In genomic region chr3:96555999-96556614, GRCm38 (mm10) we compare ENCODE assay signal across 10 mouse cellular contexts. TPM values are rescaled to one million over a fixed set of nuclear protein-coding genes. Genes with fewer than 3 reads are reported as not detected.
A peak's percentile ranks its signal among the peaks of the same experiment; 100 is the strongest.
DNase-seq lines count a peak whose midpoint lies in the region; ATAC-seq and TF ChIP-seq lines count a peak whose summit lies in the region.
"Had no signal": no experiment of that assay in that cellular context is flagged by ENCODE, and none has a peak within 500 bp of the region (broad histone marks: within the 10 kb centered on the region; RNA-seq: fewer than 3 reads in every experiment).

No protein-coding gene starts in this region.

- peak overlapping the region; percentile 92 for H3K27ac ChIP-seq in hindbrain, embryonic 10.5 days
- no peak overlapping the region for H3K27ac ChIP-seq in hindbrain, embryonic 11.5 days (ENCODE audit: low read depth, low read length)
- no peak overlapping the region for H3K27ac ChIP-seq in ES-E14 (ENCODE audit: insufficient read depth, low read depth, low read length, poor library complexity, severe bottlenecking)
- H3K27ac ChIP-seq in heart, embryonic 15.5 days = peak overlapping the region; percentile 97
- H3K27ac ChIP-seq in liver, embryonic 14.5 days = no peak overlapping the region

- no peak for TF ChIP-seq EP300 in liver, embryonic 14.5 days (IDR thresholded peaks at IDR 0.05; ENCODE audit: low read depth)

- peaks cover 4% of the 10 kb centered on the region; the same call in 1 of the 2 replicates for H3K27me3 ChIP-seq in hindbrain, embryonic 10.5 days (ENCODE audit: insufficient read depth, poor library complexity, severe bottlenecking)
- H3K27me3 ChIP-seq in hindbrain, embryonic 11.5 days (ENCODE audit: control insufficient read depth, insufficient read depth, low read length) = no peaks in the 10 kb centered on the region
- no peaks in the 10 kb centered on the region for H3K27me3 ChIP-seq in heart, embryonic 15.5 days
- H3K27me3 ChIP-seq in liver, embryonic 14.5 days (ENCODE audit: control insufficient read depth, insufficient read depth, low read length) = no peaks in the 10 kb centered on the region

- H3K4me1 ChIP-seq in hindbrain, embryonic 10.5 days (replicated peaks) = peaks cover 54% of the 10 kb centered on the region
- H3K4me1 ChIP-seq in hindbrain, embryonic 11.5 days (replicated peaks; ENCODE audit: control insufficient read depth, insufficient read depth, low read length) = no peaks in the 10 kb centered on the region; the same call in 1 of the 2 replicates
- H3K4me1 ChIP-seq in ES-E14 (ENCODE audit: control insufficient read depth in 2 of 2, insufficient read depth in 2 of 2, low read length in 2 of 2, poor library complexity in 1 of 2) = peaks cover 2 to 11% of the 10 kb centered on the region in 2 experiments
- peaks cover 41% of the 10 kb centered on the region for H3K4me1 ChIP-seq in heart, embryonic 15.5 days (replicated peaks)
- H3K4me1 ChIP-seq in liver, embryonic 14.5 days (replicated peaks; ENCODE audit: control insufficient read depth in 2 of 2, insufficient read depth in 2 of 2, low read length in 1 of 2) = peaks cover 10 to 12% of the 10 kb centered on the region in 2 experiments

- in situ Hi-C loops in ES-E14 (cut with MboI; ENCODE audit: low sequenced_read_pairs in 2 of 2, unreplicated experiment in 2 of 2) = no loop called here

- no peak overlapping the region for H3K9ac ChIP-seq in hindbrain, embryonic 11.5 days (ENCODE audit: low read depth, low read length)
- H3K9ac ChIP-seq in ES-E14 (ENCODE audit: insufficient read depth, low read depth, low read length, poor library complexity, severe bottlenecking) = no peak overlapping the region
- 0 out of 2 replicates have a peak overlapping the region, but pooled peaks have one; percentile 21 for H3K9ac ChIP-seq in heart, embryonic 15.5 days
- H3K9ac ChIP-seq in liver, embryonic 14.5 days (replicated peaks) = no peak overlapping the region

- no peak for ATAC-seq in hindbrain, embryonic 11.5 days (ENCODE audit: low FRiP score)
- no peak for ATAC-seq in heart, embryonic 15.5 days (replicated peaks; ENCODE audit: insufficient number of reproducible peaks, insufficient read depth, low FRiP score, low read depth)
- ATAC-seq in liver, embryonic 14.5 days (ENCODE audit: insufficient read depth) = no peak

- TF ChIP-seq CTCF in liver, embryonic 14.5 days (IDR thresholded peaks at IDR 0.05; ENCODE audit: low read depth) = no peak

- DNase-seq in hindbrain, embryonic 10.5 days (ENCODE audit: low spot score) = no peak
- no peak for DNase-seq in hindbrain, embryonic 11.5 days (ENCODE audit: low spot score)
- DNase-seq in ES-E14 (ENCODE audit: low read depth, low spot score) = no peak
- no peak for DNase-seq in liver, embryonic 14.5 days (ENCODE audit: low read depth in 3 of 3, low spot score in 3 of 3)
- no peak for DNase-seq in layer of hippocampus, adult 9-10 months (ENCODE audit: low spot score)
- no peak for DNase-seq in c-Kit-positive CD71-positive TER-119-positive erythroid progenitor cells, embryonic 14.5 days (ENCODE audit: low spot score)
- no peak for DNase-seq in adrenal gland, postnatal 36 days
- DNase-seq: thymus, postnatal 4 days had no signal

- H3K4me3 ChIP-seq in hindbrain, embryonic 10.5 days = peak overlapping the region; percentile 75; the same call in 1 of the 2 replicates
- H3K4me3 ChIP-seq in hindbrain, embryonic 11.5 days (ENCODE audit: low read depth, low read length) = no peak overlapping the region
- peak overlapping the region; percentile 11; a peak in 2 of 4 replicates for H3K4me3 ChIP-seq in ES-E14 (ENCODE audit: insufficient read depth in 1 of 2, low read depth in 1 of 2, low read length in 2 of 2, poor library complexity in 1 of 2, severe bottlenecking in 1 of 2)
- peak overlapping the region; percentile 73 for H3K4me3 ChIP-seq in heart, embryonic 15.5 days
- peak overlapping the region in 1 of 2 experiments; percentile 89; a peak in 1 of 4 replicates for H3K4me3 ChIP-seq in liver, embryonic 14.5 days (ENCODE audit: insufficient read depth in 1 of 2, low read depth in 2 of 2, low read length in 2 of 2)

- H3K4me2 ChIP-seq in hindbrain, embryonic 11.5 days (replicated peaks; ENCODE audit: low read depth, low read length) = no peak overlapping the region
- H3K4me2 ChIP-seq in heart, embryonic 15.5 days = peak overlapping the region; percentile 79
- peak overlapping the region; percentile 99 for H3K4me2 ChIP-seq in liver, embryonic 14.5 days (ENCODE audit: low read depth)

- H3K9me3 ChIP-seq in hindbrain, embryonic 10.5 days = no peaks in the 10 kb centered on the region
- no peaks in the 10 kb centered on the region for H3K9me3 ChIP-seq in hindbrain, embryonic 11.5 days (ENCODE audit: control insufficient read depth, low read length)
- H3K9me3 ChIP-seq in ES-E14 (ENCODE audit: control insufficient read depth, insufficient read depth, low read depth, low read length) = no peaks in the 10 kb centered on the region
- no peaks in the 10 kb centered on the region for H3K9me3 ChIP-seq in heart, embryonic 15.5 days (replicated peaks)
- no peaks in the 10 kb centered on the region for H3K9me3 ChIP-seq in liver, embryonic 14.5 days (ENCODE audit: control insufficient read depth, low read length)

- peaks cover 20% of the 10 kb centered on the region for H3K36me3 ChIP-seq in hindbrain, embryonic 10.5 days
- no peaks in the 10 kb centered on the region for H3K36me3 ChIP-seq in hindbrain, embryonic 11.5 days (ENCODE audit: control insufficient read depth, insufficient read depth, low read length)
- peaks cover 21% of the 10 kb centered on the region for H3K36me3 ChIP-seq in ES-E14 (ENCODE audit: control insufficient read depth, insufficient read depth, low read length, poor library complexity, severe bottlenecking)
- H3K36me3 ChIP-seq in heart, embryonic 15.5 days = peaks cover 16% of the 10 kb centered on the region
- peaks cover 15% of the 10 kb centered on the region for H3K36me3 ChIP-seq in liver, embryonic 14.5 days (replicated peaks; ENCODE audit: control insufficient read depth, insufficient read depth, low read depth)

- WGBS in hindbrain, embryonic 10.5 days = 82% methylated on average over 15 of the region's 15 CpGs
- WGBS in hindbrain, embryonic 11.5 days = 87% methylated on average over 15 of the region's 15 CpGs
- 72% methylated on average over 15 of the region's 15 CpGs for WGBS in heart, embryonic 15.5 days
- WGBS in liver, embryonic 14.5 days (ENCODE audit: insufficient replicate concordance) = 60% methylated on average over 15 of the region's 15 CpGs

TF ChIP-seq in ES-E14, 5 proteins besides CTCF, POLR2A, EP300 and RAD21:
- no peak for TF ChIP-seq MAFK (IDR thresholded peaks at IDR 0.05; ENCODE audit: insufficient read depth, low read depth, low read length)
- TF ChIP-seq HCFC1 (IDR thresholded peaks at IDR 0.05; ENCODE audit: borderline replicate concordance, insufficient read depth, low read length) = no peak
- no peak for TF ChIP-seq ZC3H11A (IDR thresholded peaks at IDR 0.05; ENCODE audit: borderline replicate concordance, low read depth, low read length)

RNA-seq across cellular contexts. Expression of gene Txnip, which starts 1.6 kb away (rescaled TPM):
- 36.3 and 38.1 TPM in 2 replicates for polyA plus RNA-seq in hindbrain, embryonic 10.5 days (2016; fragmentation: Nextera tagmentation; extraction: Ambion mirVana)
- polyA plus RNA-seq in hindbrain, embryonic 11.5 days (2014; fragmentation: Nextera tagmentation; extraction: Ambion mirVana) = 48.9 and 53.4 TPM in 2 replicates
- total RNA-seq in ES-E14 (2012; rRNA removed) = 128 and 161 TPM in 2 replicates
- 206 and 208 TPM in 2 replicates for polyA plus RNA-seq in heart, embryonic 15.5 days (2015; fragmentation: Nextera tagmentation; extraction: Ambion mirVana)
- 33.2 and 42.8 TPM in 2 replicates for polyA plus RNA-seq in liver, embryonic 14.5 days (2012; rRNA removed)
- 31.9 and 32.5 TPM in 2 replicates for polyA plus RNA-seq in liver, embryonic 14.5 days (2014; fragmentation: Nextera tagmentation; extraction: Ambion mirVana)
- 100 to 1,000 TPM; 515 to 572 TPM for total RNA-seq in adrenal gland, postnatal 36 days (2021)

RNA-seq across cellular contexts. Expression of gene Gm16253, which starts 20.7 kb away (rescaled TPM):
- 0.55 and 0.93 TPM in 2 replicates for polyA plus RNA-seq in hindbrain, embryonic 10.5 days (2016; fragmentation: Nextera tagmentation; extraction: Ambion mirVana)
- polyA plus RNA-seq in hindbrain, embryonic 11.5 days (2014; fragmentation: Nextera tagmentation; extraction: Ambion mirVana) = 0.46 and 0.70 TPM in 2 replicates
- 1.8 and 2.0 TPM in 2 replicates for total RNA-seq in ES-E14 (2012; rRNA removed)
- 1.3 and 1.6 TPM in 2 replicates for polyA plus RNA-seq in heart, embryonic 15.5 days (2015; fragmentation: Nextera tagmentation; extraction: Ambion mirVana)
- not detected in 2 replicates for polyA plus RNA-seq in liver, embryonic 14.5 days (2012; rRNA removed)
- polyA plus RNA-seq in liver, embryonic 14.5 days (2014; fragmentation: Nextera tagmentation; extraction: Ambion mirVana) = not detected in 2 replicates
- not detected for total RNA-seq in adrenal gland, postnatal 36 days (2021)
- polyA plus RNA-seq: cortical plate, adult 2 months had no signal

RNA-seq across cellular contexts. Expression of gene Hfe2, which starts 31.1 kb away (rescaled TPM):
- polyA plus RNA-seq in hindbrain, embryonic 10.5 days (2016; fragmentation: Nextera tagmentation; extraction: Ambion mirVana) = 0.89 and 2.2 TPM in 2 replicates
- 1.5 and 1.6 TPM in 2 replicates for polyA plus RNA-seq in hindbrain, embryonic 11.5 days (2014; fragmentation: Nextera tagmentation; extraction: Ambion mirVana)
- total RNA-seq in ES-E14 (2012; rRNA removed) = 1.0 and 1.2 TPM in 2 replicates
- polyA plus RNA-seq in heart, embryonic 15.5 days (2015; fragmentation: Nextera tagmentation; extraction: Ambion mirVana) = 7.9 and 8.0 TPM in 2 replicates
- 3.8 and 4.5 TPM in 2 replicates for polyA plus RNA-seq in liver, embryonic 14.5 days (2012; rRNA removed)
- polyA plus RNA-seq in liver, embryonic 14.5 days (2014; fragmentation: Nextera tagmentation; extraction: Ambion mirVana) = 4.3 and 4.4 TPM in 2 replicates
- not detected for total RNA-seq in adrenal gland, postnatal 36 days (2021)

RNA-seq across cellular contexts. Expression of gene Polr3gl, which starts 37.9 kb away (rescaled TPM):
- 25.3 and 29.4 TPM in 2 replicates for polyA plus RNA-seq in hindbrain, embryonic 10.5 days (2016; fragmentation: Nextera tagmentation; extraction: Ambion mirVana)
- polyA plus RNA-seq in hindbrain, embryonic 11.5 days (2014; fragmentation: Nextera tagmentation; extraction: Ambion mirVana) = 15.4 and 16.6 TPM in 2 replicates
- 5.7 and 8.1 TPM in 2 replicates for total RNA-seq in ES-E14 (2012; rRNA removed)
- polyA plus RNA-seq in heart, embryonic 15.5 days (2015; fragmentation: Nextera tagmentation; extraction: Ambion mirVana) = 34.8 and 38.3 TPM in 2 replicates
- 6.2 and 11.8 TPM in 2 replicates for polyA plus RNA-seq in liver, embryonic 14.5 days (2012; rRNA removed)
- 3.0 and 3.3 TPM in 2 replicates for polyA plus RNA-seq in liver, embryonic 14.5 days (2014; fragmentation: Nextera tagmentation; extraction: Ambion mirVana)
- total RNA-seq in adrenal gland, postnatal 36 days (2021) = 10 to 100 TPM; 29.4 to 33.3 TPM

RNA-seq across cellular contexts. Expression of gene Ankrd34a, which starts 40.3 kb away (rescaled TPM):
- polyA plus RNA-seq in hindbrain, embryonic 10.5 days (2016; fragmentation: Nextera tagmentation; extraction: Ambion mirVana) = 0.92 and 1.5 TPM in 2 replicates
- polyA plus RNA-seq in hindbrain, embryonic 11.5 days (2014; fragmentation: Nextera tagmentation; extraction: Ambion mirVana) = 2.0 and 2.4 TPM in 2 replicates
- 0.67 and 1.1 TPM in 2 replicates for total RNA-seq in ES-E14 (2012; rRNA removed)
- 6.7 TPM in 2 replicates for polyA plus RNA-seq in heart, embryonic 15.5 days (2015; fragmentation: Nextera tagmentation; extraction: Ambion mirVana)
- 0.08 TPM in 2 replicates for polyA plus RNA-seq in liver, embryonic 14.5 days (2012; rRNA removed)
- polyA plus RNA-seq in liver, embryonic 14.5 days (2014; fragmentation: Nextera tagmentation; extraction: Ambion mirVana) = not detected in 2 replicates
- total RNA-seq in adrenal gland, postnatal 36 days (2021) = 1 to 10 TPM in 1 of 2 experiments, under 1 TPM in 1; 0.95 to 1.0 TPM

Comparison
In these comparisons a context has a peak if more than half of its experiments do, and no peak if none do; other contexts are left out.
1. H3K27ac ChIP-seq: peak in hindbrain, embryonic 10.5 days (single experiment) and heart, embryonic 15.5 days (single experiment); none in hindbrain, embryonic 11.5 days (single experiment), ES-E14 (single experiment) and liver, embryonic 14.5 days (single experiment).